Mouse (Mus musculus): ENCODE data around the gene Eif3i. TPM values are rescaled to one million over a fixed set of nuclear protein-coding genes. Genes with fewer than 3 reads are reported as not detected.

Eif3i gene
- polyA plus RNA-seq, 1 experiment from 2014 or later = 220 TPM

- no peaks in the 10 kb centered on the region for H3K9me3 ChIP-seq (ENCODE audit: control insufficient read depth, low read length)
- no peak overlapping the region for H3K27ac ChIP-seq (ENCODE audit: low read length)
- H3K4me2 ChIP-seq (ENCODE audit: low read length) = no peak overlapping the region
- peaks cover 15% of the 10 kb centered on the region for H3K36me3 ChIP-seq (ENCODE audit: control insufficient read depth, insufficient read depth)
- no peak overlapping the region for H3K4me3 ChIP-seq (replicated peaks; ENCODE audit: low read length)
- no peak for ATAC-seq
- H3K9ac ChIP-seq (replicated peaks; ENCODE audit: low read depth, low read length) = no peak overlapping the region
- peaks cover 5% of the 10 kb centered on the region for H3K4me1 ChIP-seq (replicated peaks; ENCODE audit: control insufficient read depth, insufficient read depth, low read length)
- H3K27me3 ChIP-seq (replicated peaks; ENCODE audit: control insufficient read depth, insufficient read depth, low read length) = no peaks in the 10 kb centered on the region
- WGBS = 55% methylated on average over 4 of the region's 4 CpGs
Observed at GRCm38 (mm10) chr4:129610472-129610871, 10.0 kb upstream of the Eif3i start.

DNA sequence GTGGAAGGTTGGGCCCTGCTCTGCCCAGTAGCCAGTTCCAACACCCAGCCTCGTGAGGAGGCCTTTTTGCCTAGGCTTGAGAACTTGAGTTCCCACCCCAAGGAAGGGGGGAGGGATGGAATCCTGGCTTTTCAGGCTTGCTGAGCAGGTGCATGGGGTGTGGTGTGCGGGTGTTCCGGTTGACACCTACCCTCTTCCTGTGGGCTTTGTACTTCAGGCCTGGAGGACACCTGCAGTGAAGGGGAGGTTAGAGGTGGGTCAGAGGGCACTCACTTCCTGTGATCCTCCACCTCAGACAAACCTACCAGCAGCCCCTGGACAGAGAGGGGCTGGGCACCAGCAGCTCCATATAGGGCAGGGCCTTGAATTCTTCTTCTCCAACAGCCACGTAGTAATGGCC, 9.6 kb upstream of the Eif3i start:
- no peak overlapping the region for H3K4me3 ChIP-seq (replicated peaks; ENCODE audit: low read length)
- H3K9me3 ChIP-seq (ENCODE audit: control insufficient read depth, low read length) = no peaks in the 10 kb centered on the region
- no peak for ATAC-seq
- 77% methylated on average over 4 of the region's 4 CpGs for WGBS
- H3K27me3 ChIP-seq (replicated peaks; ENCODE audit: control insufficient read depth, insufficient read depth, low read length) = no peaks in the 10 kb centered on the region
- no peak overlapping the region for H3K27ac ChIP-seq (ENCODE audit: low read length)
- H3K36me3 ChIP-seq (ENCODE audit: control insufficient read depth, insufficient read depth) = peaks cover 15% of the 10 kb centered on the region
- no peak overlapping the region for H3K4me2 ChIP-seq (ENCODE audit: low read length)
- no peak overlapping the region for H3K9ac ChIP-seq (replicated peaks; ENCODE audit: low read depth, low read length)
- H3K4me1 ChIP-seq (replicated peaks; ENCODE audit: control insufficient read depth, insufficient read depth, low read length) = peaks cover 5% of the 10 kb centered on the region

- Histone ChIP-seq H3K9me3 (ENCODE audit: control insufficient read depth, low read length) (no peaks in the 10 kb centered on the region), H3K4me1 (replicated peaks; ENCODE audit: control insufficient read depth, insufficient read depth, low read length) (peaks cover 4% of the 10 kb centered on the region), H3K9ac (replicated peaks; ENCODE audit: low read depth, low read length) (no peak overlapping the region), H3K27ac (ENCODE audit: low read length) (no peak overlapping the region), H3K27me3 (replicated peaks; ENCODE audit: control insufficient read depth, insufficient read depth, low read length) (no peaks in the 10 kb centered on the region), H3K4me2 (ENCODE audit: low read length) (no peak overlapping the region), H3K4me3 (replicated peaks; ENCODE audit: low read length) (no peak overlapping the region), H3K36me3 (ENCODE audit: control insufficient read depth, insufficient read depth) (peaks cover 15% of the 10 kb centered on the region)
- ATAC-seq = no peak
- 89% methylated on average over 12 of the region's 12 CpGs for WGBS
Observed at GRCm38 (mm10) chr4:129609139-129609631, 8.7 kb upstream of the Eif3i start.

DNA sequence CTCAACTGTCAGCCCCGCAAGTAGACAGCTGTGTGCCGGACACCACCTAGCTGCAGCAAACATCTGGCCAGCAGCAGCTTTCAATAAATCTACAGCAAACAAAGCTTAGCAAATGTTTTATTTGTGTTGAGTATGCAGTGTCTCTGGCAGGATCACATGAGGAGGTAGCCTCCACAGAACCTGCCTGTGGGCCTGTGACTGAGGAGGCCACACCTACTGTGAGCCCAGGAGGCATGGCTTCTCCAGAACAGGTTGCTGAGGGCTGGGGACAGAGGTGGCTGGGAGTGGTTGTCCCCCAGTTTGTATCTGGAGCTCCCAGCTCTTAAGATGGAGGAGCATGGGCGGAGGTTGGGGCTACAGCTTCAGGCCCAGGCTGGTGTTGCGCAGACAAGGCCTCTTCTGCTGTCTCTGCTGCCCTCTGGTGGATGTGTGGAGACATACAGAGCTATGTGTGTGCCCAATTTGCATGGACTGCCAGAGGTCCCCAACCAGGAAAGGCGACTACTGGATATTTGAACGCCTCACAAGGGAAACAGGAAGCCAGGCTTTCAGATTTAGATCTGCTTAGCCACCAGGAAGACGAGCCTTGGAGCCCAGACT, 8.1 kb upstream of the Eif3i start:
- ATAC-seq = peak; percentile 89
- WGBS = 37% methylated on average over 7 of the region's 7 CpGs
- peak overlapping the region; percentile 49 for H3K9ac ChIP-seq (replicated peaks; ENCODE audit: low read depth, low read length)

DNA sequence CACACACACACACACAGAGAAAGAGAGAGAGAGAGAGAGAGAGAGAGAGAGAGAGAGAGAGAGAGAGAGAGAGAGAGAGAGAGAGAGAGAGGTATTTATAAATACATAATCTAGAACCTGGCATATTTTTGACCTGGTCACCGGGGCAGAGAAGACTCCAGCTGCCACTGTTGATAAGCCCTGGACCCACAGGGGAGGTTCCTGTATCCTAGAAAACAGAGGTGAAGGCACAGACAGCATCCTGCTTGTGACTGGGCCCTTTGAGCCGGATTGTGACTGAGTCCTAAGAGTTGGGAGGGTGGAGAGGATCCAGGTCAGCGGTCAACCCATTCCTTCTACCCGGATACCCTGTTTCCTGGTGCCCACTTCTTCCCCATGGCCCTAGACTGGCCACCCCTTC, 11.6 kb downstream of the Eif3i start:
- WGBS = 82% methylated on average over 4 of the region's 4 CpGs
- Histone ChIP-seq H3K36me3 (ENCODE audit: control insufficient read depth, insufficient read depth) (peaks cover 27% of the 10 kb centered on the region), H3K4me2 (ENCODE audit: low read length) (no peak overlapping the region), H3K27ac (ENCODE audit: low read length) (no peak overlapping the region), H3K4me3 (replicated peaks; ENCODE audit: low read length) (no peak overlapping the region), H3K27me3 (replicated peaks; ENCODE audit: control insufficient read depth, insufficient read depth, low read length) (no peaks in the 10 kb centered on the region), H3K4me1 (replicated peaks; ENCODE audit: control insufficient read depth, insufficient read depth, low read length) (peaks cover 7% of the 10 kb centered on the region), H3K9ac (replicated peaks; ENCODE audit: low read depth, low read length) (no peak overlapping the region), H3K9me3 (ENCODE audit: control insufficient read depth, low read length) (no peaks in the 10 kb centered on the region)
- ATAC-seq = no peak

More for the DNA sequence above, 8.1 kb upstream of the Eif3i start:
- Histone ChIP-seq H3K27me3 (replicated peaks; ENCODE audit: control insufficient read depth, insufficient read depth, low read length) (no peaks in the 10 kb centered on the region), H3K4me1 (replicated peaks; ENCODE audit: control insufficient read depth, insufficient read depth, low read length) (no peaks in the 10 kb centered on the region), H3K9me3 (ENCODE audit: control insufficient read depth, low read length) (no peaks in the 10 kb centered on the region), H3K4me2 (ENCODE audit: low read length) (no peak overlapping the region), H3K27ac (ENCODE audit: low read length) (no peak overlapping the region), H3K36me3 (ENCODE audit: control insufficient read depth, insufficient read depth) (peaks cover 19% of the 10 kb centered on the region), H3K4me3 (replicated peaks; ENCODE audit: low read length) (no peak overlapping the region)

- Histone ChIP-seq H3K4me3 (replicated peaks; ENCODE audit: low read length) (no peak overlapping the region), H3K27me3 (replicated peaks; ENCODE audit: control insufficient read depth, insufficient read depth, low read length) (no peaks in the 10 kb centered on the region), H3K4me1 (replicated peaks; ENCODE audit: control insufficient read depth, insufficient read depth, low read length) (peaks cover 7% of the 10 kb centered on the region), H3K4me2 (ENCODE audit: low read length) (no peak overlapping the region), H3K9me3 (ENCODE audit: control insufficient read depth, low read length) (no peaks in the 10 kb centered on the region), H3K9ac (replicated peaks; ENCODE audit: low read depth, low read length) (no peak overlapping the region), H3K27ac (ENCODE audit: low read length) (no peak overlapping the region), H3K36me3 (ENCODE audit: control insufficient read depth, insufficient read depth) (peaks cover 17% of the 10 kb centered on the region)
- no peak for ATAC-seq
- 10% methylated on average over 1 of the region's 1 CpGs for WGBS
Observed at GRCm38 (mm10) chr4:129586943-129587342, 13.5 kb downstream of the Eif3i start.

DNA sequence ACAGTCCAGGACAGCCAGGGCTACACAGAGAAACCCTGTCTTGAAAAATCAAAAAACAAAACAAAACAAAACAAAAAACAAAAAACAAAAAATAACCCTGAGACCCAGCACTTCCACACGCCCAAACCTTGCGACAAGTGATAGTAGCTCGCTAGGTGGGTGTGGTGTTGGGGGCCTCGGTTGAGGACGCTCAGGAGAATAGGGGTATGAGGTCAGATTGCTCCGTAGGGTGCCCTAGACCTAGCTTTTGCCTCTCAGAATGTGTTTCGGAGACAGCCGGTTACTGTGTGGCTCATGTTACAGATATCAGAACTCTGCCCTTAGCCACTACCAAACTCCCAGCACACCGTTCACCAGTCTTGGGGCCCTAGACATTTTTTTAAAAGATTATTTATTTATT, 14.7 kb downstream of the Eif3i start:
- Histone ChIP-seq H3K9ac (replicated peaks; ENCODE audit: low read depth, low read length) (no peak overlapping the region), H3K27me3 (replicated peaks; ENCODE audit: control insufficient read depth, insufficient read depth, low read length) (no peaks in the 10 kb centered on the region), H3K4me2 (ENCODE audit: low read length) (no peak overlapping the region), H3K4me1 (replicated peaks; ENCODE audit: control insufficient read depth, insufficient read depth, low read length) (peaks cover 7% of the 10 kb centered on the region), H3K9me3 (ENCODE audit: control insufficient read depth, low read length) (no peaks in the 10 kb centered on the region), H3K4me3 (replicated peaks; ENCODE audit: low read length) (no peak overlapping the region), H3K36me3 (ENCODE audit: control insufficient read depth, insufficient read depth) (peaks cover 7% of the 10 kb centered on the region; the same call in 1 of the 2 replicates), H3K27ac (ENCODE audit: low read length) (no peak overlapping the region)
- WGBS = 82% methylated on average over 9 of the region's 9 CpGs
- ATAC-seq = no peak

- 1% methylated on average over 36 of the region's 36 CpGs for whole genome bisulfite sequencing
- H3K27ac ChIP-seq (ENCODE audit: low read length) = no peak overlapping the region
- H3K4me3 ChIP-seq (replicated peaks; ENCODE audit: low read length) = peak overlapping the region; percentile 41
- H3K36me3 ChIP-seq (ENCODE audit: control insufficient read depth, insufficient read depth) = no peaks in the 10 kb centered on the region
- peak overlapping the region; percentile 50 for H3K9ac ChIP-seq (replicated peaks; ENCODE audit: low read depth, low read length)
- H3K27me3 ChIP-seq (replicated peaks; ENCODE audit: control insufficient read depth, insufficient read depth, low read length) = no peaks in the 10 kb centered on the region
- ATAC-seq = peak; percentile 52
- peaks cover 7% of the 10 kb centered on the region for H3K4me1 ChIP-seq (replicated peaks; ENCODE audit: control insufficient read depth, insufficient read depth, low read length)
- peak overlapping the region; percentile 61 for H3K4me2 ChIP-seq (ENCODE audit: low read length)
- no peaks in the 10 kb centered on the region for H3K9me3 ChIP-seq (ENCODE audit: control insufficient read depth, low read length)
Observed at GRCm38 (mm10) chr4:129584884-129585608, 15.4 kb downstream of the Eif3i start.

DNA sequence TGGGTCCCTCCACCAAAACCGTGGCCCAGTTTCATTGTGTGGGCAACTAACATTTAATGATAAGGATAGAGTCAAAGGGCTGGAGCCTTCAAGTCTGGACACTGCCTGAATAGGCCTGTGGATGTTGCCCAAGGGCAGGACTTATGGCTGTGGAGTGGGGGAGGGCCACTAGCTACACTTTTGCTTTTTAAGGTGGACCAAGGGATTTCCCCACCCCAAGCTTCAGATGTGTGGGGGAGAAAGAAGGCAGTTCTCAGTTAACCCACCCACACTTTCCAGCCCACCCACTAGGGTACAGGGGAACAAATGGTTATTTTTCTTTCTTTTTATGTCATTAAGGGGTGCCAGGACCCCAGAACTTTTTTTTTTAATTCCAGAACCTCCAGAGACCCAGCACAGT, 16.1 kb downstream of the Eif3i start:
- H3K4me2 ChIP-seq (ENCODE audit: low read length) = no peak overlapping the region; the same call in 1 of the 2 replicates
- H3K9ac ChIP-seq (replicated peaks; ENCODE audit: low read depth, low read length) = no peak overlapping the region; the same call in 1 of the 2 replicates
- WGBS = 74% methylated on average over 1 of the region's 1 CpGs

More for the DNA sequence above, 16.1 kb downstream of the Eif3i start:
- Histone ChIP-seq H3K36me3 (ENCODE audit: control insufficient read depth, insufficient read depth) (no peaks in the 10 kb centered on the region), H3K4me3 (replicated peaks; ENCODE audit: low read length) (no peak overlapping the region), H3K9me3 (ENCODE audit: control insufficient read depth, low read length) (no peaks in the 10 kb centered on the region), H3K27me3 (replicated peaks; ENCODE audit: control insufficient read depth, insufficient read depth, low read length) (no peaks in the 10 kb centered on the region), H3K27ac (ENCODE audit: low read length) (no peak overlapping the region), H3K4me1 (replicated peaks; ENCODE audit: control insufficient read depth, insufficient read depth, low read length) (peaks cover 7% of the 10 kb centered on the region)
- ATAC-seq = no peak
